Mouse (Mus musculus) effector memory CD4-positive, alpha-beta T cell, adult 7 months (primary cell): Measurements from ENCODE around the gene Hist2h2aa2. TPM values are rescaled to one million over a fixed set of nuclear protein-coding genes. Genes with fewer than 3 reads are reported as not detected.

Experiments
- polyA plus RNA-seq: library from polyadenylated mRNA; unstranded; fragments of 100-300 nt; shearing (Covaris generic); gene quantifications from one replicate; pipeline ENCODE4 v1.2.1, GENCODE M21; 2017

Hist2h2aa2 gene
- 35.5 TPM for polyA plus RNA-seq

DNA sequence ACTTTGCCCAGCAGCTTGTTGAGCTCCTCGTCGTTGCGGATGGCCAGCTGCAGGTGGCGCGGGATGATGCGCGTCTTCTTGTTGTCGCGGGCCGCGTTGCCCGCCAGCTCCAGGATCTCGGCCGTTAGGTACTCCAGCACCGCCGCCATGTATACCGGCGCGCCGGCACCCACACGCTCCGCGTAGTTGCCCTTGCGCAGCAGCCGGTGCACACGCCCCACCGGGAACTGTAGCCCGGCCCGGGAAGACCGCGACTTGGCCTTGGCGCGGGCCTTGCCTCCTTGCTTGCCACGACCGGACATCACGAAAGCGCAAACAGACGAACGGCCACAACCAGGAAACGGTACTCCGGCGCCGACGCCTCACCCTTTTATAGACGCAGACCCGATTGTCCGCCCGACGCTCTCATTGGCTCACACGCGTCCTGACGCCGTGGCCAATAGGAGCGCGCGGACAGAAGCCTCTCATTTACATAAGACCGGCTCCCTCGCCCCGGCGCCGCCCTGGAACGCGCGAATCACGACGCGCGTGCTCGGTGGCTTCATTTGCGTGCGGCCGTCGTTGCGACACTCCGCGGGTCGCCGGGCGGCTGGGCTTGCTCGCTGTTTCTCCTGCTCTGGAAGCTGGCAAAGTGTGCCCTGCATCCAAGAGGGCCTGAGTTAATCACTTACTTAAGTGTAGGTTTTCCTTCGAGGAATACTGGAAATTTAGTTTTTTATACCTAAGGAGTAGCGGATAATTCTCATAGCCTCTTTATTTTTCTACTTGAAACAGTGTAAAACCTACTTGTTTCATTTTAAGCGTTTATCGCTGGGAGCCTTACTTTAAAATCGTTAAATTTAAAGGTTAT lies at the start of gene Hist2h2aa2:
Hist2h2aa2 (minus strand) TSS at position 328 of the 850 bp plus-strand sequence.

DNA sequence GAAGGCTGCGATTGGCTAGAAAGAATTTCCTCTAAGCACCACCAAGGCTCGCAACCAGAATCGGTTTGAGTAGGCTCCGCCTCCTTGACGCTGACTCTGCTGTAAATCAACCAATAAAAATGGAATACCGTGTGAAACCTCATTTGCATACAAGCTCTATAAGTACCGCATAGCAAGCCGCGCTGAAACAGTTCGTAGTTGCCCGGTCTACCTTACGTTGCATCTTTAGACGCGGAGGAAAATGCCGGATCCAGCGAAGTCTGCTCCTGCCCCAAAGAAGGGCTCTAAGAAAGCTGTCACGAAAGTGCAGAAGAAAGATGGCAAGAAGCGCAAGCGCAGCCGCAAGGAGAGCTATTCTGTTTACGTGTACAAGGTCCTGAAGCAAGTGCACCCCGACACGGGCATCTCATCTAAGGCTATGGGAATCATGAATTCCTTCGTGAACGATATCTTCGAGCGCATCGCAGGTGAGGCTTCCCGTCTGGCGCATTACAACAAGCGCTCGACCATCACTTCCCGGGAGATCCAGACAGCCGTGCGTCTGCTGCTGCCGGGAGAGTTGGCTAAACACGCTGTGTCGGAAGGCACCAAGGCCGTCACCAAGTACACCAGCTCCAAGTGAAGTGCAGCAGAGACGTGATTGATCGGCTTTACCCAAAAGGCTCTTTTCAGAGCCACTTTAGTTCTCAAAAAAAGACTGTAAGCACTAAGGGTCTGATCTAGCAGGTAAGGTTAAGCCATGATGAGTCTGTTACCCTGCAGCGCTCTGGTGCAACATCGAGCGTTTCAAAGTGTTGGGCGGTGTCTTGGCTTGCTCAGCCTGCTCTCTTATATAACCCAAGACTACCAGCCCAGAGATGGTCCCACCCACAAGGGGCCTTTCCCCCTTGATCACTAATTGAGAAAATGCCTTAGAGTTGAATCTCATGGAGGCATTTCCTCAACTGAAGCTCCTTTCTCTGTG lies 29.7 kb upstream of the Hist2h2aa2 start, which contains the start of gene Hist2h2bb:
Hist2h2bb (plus strand) TSS at position 242 of the 964 bp plus-strand sequence.

GRCm38 (mm10) chr3:96268051-96268775 lies 28.1 kb upstream of the Hist2h2aa2 start, which contains the start of gene Hist2h3b:
TSS of gene Hist2h3b (plus strand) at chr3:96268654.

GRCm38 (mm10) chr3:96262979-96263550 lies 23.0 kb upstream of the Hist2h2aa2 start, which contains the start of gene Hist2h4:
TSS of gene Hist2h4 (minus strand) at chr3:96263311.

GRCm38 (mm10) chr3:96246427-96246856 lies 6.4 kb upstream of the Hist2h2aa2 start, which contains the start of gene Hist2h3c1:
TSS of gene Hist2h3c1 (plus strand) at chr3:96246685.

GRCm38 (mm10) chr3:96245003-96245886 lies 5.2 kb upstream of the Hist2h2aa2 start, which contains the start of gene Hist2h2aa1:
TSS of gene Hist2h2aa1 (plus strand) at chr3:96245497.

DNA sequence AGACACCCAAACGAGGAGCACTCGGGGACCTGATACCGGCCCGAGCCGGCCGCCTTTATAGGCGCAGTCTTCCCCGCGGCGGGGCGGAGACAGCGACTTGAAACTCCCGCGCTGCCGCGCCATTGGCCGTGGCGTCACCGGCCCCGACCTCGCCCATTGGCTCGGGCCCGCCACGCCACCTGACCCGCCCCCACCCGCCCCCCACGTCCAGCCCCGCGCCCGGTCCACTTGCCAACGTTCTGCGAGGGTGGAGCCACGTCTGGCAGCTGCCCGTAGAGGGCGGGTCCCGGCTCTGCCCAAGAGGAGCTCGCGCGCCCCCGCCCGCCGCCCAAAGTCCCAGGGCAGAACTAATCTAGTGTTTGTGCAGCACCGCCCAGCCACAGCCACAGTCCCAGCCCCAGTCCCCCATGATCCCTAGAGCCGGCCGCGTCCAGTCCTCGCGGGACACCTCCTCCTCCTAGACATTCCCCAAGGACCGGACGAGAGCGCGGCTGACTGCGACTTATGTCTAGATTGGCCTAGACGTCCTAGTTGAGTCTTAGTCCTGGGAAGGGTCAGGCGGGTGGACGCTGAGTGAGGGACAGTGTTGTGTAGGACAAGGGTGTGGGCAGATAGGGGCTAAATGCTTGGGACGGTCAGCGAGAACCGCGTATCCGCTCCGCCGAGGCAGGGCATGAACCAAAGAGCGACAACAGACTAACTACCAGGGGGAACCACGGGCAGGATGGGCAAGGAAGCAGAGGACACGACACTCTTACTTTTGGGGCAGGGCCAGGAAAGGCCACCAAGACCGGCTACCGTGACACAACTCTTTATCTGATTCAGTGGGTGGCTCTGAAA lies 902 bp downstream of the Hist2h2aa2 start, which contains the start of gene Hist2h3c2:
Hist2h3c2 (minus strand) TSS at position 174 of the 840 bp plus-strand sequence.

GRCm38 (mm10) chr3:96220765-96221639 lies 19.1 kb downstream of the Hist2h2aa2 start, which contains the start of the genes Hist2h2ac and Hist2h2be:
TSS of gene Hist2h2ac (minus strand) at chr3:96220880.
TSS of gene Hist2h2be (plus strand) at chr3:96221119.

GRCm38 (mm10) chr3:96219661-96220130 lies 20.4 kb downstream of the Hist2h2aa2 start, which contains the start of the genes Bola1 and Hist2h2ab:
TSS of gene Bola1 (minus strand) at chr3:96219709.
TSS of gene Hist2h2ab (plus strand) at chr3:96219865.

Other genes starting within 250 kb of the Hist2h2aa2 start
- 4.8 TPM for gene Plekho1, start 244.3 kb downstream of the Hist2h2aa2 start, polyA plus RNA-seq
- 19.4 TPM for gene Vps45, start 181.8 kb downstream of the Hist2h2aa2 start, polyA plus RNA-seq
- 12.6 TPM for gene Otud7b, start 135.7 kb downstream of the Hist2h2aa2 start, polyA plus RNA-seq
- gene Mtmr11, start 78.3 kb downstream of the Hist2h2aa2 start, polyA plus RNA-seq, result 0.37 TPM
- gene Sf3b4, start 67.9 kb downstream of the Hist2h2aa2 start, polyA plus RNA-seq, result 123 TPM
- gene Sv2a, start 59.1 kb downstream of the Hist2h2aa2 start, polyA plus RNA-seq, result 0.40 TPM
- 7.2 TPM for gene Bola1, start 20.6 kb downstream of the Hist2h2aa2 start, polyA plus RNA-seq
- 1.2 TPM for gene Hist2h2ab, start 20.4 kb downstream of the Hist2h2aa2 start, polyA plus RNA-seq
- 9.3 TPM for gene Hist2h2ac, start 19.4 kb downstream of the Hist2h2aa2 start, polyA plus RNA-seq
- 1.2 TPM for gene Hist2h2be, start 19.2 kb downstream of the Hist2h2aa2 start, polyA plus RNA-seq
- not detected for gene Hist2h3c2, start 1.1 kb downstream of the Hist2h2aa2 start, polyA plus RNA-seq
- gene Hist2h2aa1, start 5.2 kb upstream of the Hist2h2aa2 start, polyA plus RNA-seq, result not detected
- not detected for gene Hist2h3c1, start 6.4 kb upstream of the Hist2h2aa2 start, polyA plus RNA-seq
- gene Hist2h4, start 23.0 kb upstream of the Hist2h2aa2 start, polyA plus RNA-seq, result 1.7 TPM
- gene Hist2h3b, start 28.4 kb upstream of the Hist2h2aa2 start, polyA plus RNA-seq, result 5.1 TPM
- gene Hist2h2bb, start 29.5 kb upstream of the Hist2h2aa2 start, polyA plus RNA-seq, result 4.8 TPM
- not detected for gene Fcgr1, start 53.7 kb upstream of the Hist2h2aa2 start, polyA plus RNA-seq
- gene BC107364, start 212.0 kb upstream of the Hist2h2aa2 start, polyA plus RNA-seq, result not detected